Mouse (Mus musculus) thymus, postnatal 10 days (tissue): ENCODE results near the gene Dnah7b.
"Not testable (repeated sequence)": the region's sequence is repeated elsewhere in the genome, so short reads cannot be mapped to it uniquely, and the experiment has no call there.

ENCODE experiments used
- DNase-seq, 2 experiments: peaks; one replicate each; pipeline ENCODE4 v3.0.0; 2021; ENCODE audit warnings: low spot score in 2 of 2

Gene Dnah7b

GRCm38 (mm10) chr1:46294451-46294850, 228.3 kb downstream of the Dnah7b start:
- DNase-seq = not testable (repeated sequence)

- DNase-seq = not testable (repeated sequence)
These were observed 259.8 kb downstream of the Dnah7b start for GRCm38 (mm10) chr1:46325942-46326341.

- not testable (repeated sequence) for DNase-seq
These were observed 279.2 kb downstream of the Dnah7b start for GRCm38 (mm10) chr1:46345301-46345700.

- not testable (repeated sequence) for DNase-seq
These were observed 314.5 kb downstream of the Dnah7b start for GRCm38 (mm10) chr1:46380641-46381040.

GRCm38 (mm10) chr1:46394681-46395297, 328.7 kb downstream of the Dnah7b start:
- not testable (repeated sequence) for DNase-seq

GRCm38 (mm10) chr1:46408324-46409115, 342.4 kb downstream of the Dnah7b start:
- no peak for DNase-seq

GRCm38 (mm10) chr1:46414798-46415197, 348.7 kb downstream of the Dnah7b start:
- not testable (repeated sequence) for DNase-seq

- DNase-seq = not testable (repeated sequence)
These were observed 350.8 kb downstream of the Dnah7b start for GRCm38 (mm10) chr1:46416946-46417345.

GRCm38 (mm10) chr1:46418966-46419365, 352.9 kb downstream of the Dnah7b start:
- not testable (repeated sequence) for DNase-seq
